Mouse (Mus musculus): ENCODE results near the gene Vps18. TPM values are rescaled to one million over a fixed set of nuclear protein-coding genes. Genes with fewer than 3 reads are reported as not detected.

Gene Vps18
- 1 to 10 TPM; 9.7 to 9.9 TPM for total RNA-seq (2021)
- long read RNA-seq, experiment 1, full-length matches to known transcripts = 10 of 18 reads
- long read RNA-seq, experiment 1, partial matches to known transcripts = 7 of 18 reads
- long read RNA-seq, experiment 1, other reads (novel, unspliced or antisense) = 1 of 18 reads
- long read RNA-seq, experiment 2, full-length matches to known transcripts = 21 of 31 reads
- long read RNA-seq, experiment 2, partial matches to known transcripts = 8 of 31 reads
- long read RNA-seq, experiment 2, other reads (novel, unspliced or antisense) = 2 of 31 reads

DNA sequence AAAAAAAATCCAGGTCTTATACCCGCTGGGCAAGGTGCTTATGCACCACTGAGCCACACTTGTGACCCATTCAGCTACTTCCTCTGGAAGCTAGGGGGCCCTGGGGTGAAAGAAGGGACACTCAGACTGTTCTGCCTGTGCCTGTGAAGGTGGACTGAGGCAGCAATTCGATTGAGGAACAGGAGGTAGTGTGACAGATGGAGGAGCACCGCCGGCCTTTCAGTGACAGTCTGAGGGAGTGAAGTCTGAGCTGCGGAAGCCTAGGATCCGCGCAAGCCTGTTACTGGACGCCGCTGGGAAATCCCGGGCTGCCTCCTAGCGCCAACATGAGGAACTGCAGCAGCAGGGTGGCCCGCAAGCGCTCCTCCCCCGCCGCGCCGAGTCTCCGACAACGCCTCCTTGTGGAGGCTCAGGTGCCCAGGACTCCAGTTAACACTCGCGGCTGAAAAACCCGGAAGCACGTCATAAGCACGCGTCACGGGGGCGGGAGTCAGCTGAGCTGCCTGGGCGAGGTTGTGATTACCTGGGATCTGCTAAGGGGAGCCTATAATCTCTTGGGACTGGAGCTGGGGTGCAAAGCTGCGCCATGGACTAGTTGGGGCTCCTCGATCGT lies at the start of gene Vps18:
Gene Vps18 (plus strand): TSS at position 471 of the 613 bp plus-strand sequence.
- DNase-seq = peak; percentile 97

DNA sequence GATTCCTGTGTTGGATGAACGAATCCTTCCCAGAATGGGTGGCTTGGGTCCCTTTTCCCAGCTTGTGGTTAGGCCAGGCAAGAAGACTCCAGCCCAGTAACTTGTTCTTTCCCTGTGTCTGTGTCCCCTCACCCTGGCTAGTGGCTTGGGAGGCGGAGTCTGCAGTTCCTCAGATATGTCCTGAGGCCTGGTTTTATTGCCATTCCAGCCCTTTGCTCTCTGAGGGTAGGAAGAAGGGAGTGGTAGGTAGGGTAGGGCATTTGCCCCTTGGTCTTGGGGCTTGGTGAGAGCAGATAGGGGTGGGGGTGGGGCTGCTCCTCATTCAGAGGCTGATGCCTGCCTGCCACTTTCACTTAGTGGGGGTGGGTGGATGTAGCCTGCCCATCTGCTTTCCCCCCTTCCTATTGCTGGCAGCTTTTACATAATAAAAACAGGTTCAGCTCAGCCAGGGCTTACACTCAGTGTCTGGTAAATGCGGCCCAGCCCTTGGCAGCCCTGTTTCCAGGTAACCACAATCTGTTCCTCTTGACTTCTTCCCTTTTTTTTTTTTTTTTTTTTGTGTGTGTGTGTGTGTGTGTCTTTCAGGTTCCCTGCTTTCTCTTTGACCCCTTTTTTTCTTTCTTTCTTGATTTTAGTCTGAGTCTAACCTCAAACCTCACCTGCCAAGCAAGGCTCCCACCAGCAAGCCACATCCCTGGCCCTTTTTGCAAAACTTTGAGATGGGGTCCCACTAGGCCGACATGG lies 48.3 kb upstream of the Vps18 start:
- DNase-seq = no peak

DNA sequence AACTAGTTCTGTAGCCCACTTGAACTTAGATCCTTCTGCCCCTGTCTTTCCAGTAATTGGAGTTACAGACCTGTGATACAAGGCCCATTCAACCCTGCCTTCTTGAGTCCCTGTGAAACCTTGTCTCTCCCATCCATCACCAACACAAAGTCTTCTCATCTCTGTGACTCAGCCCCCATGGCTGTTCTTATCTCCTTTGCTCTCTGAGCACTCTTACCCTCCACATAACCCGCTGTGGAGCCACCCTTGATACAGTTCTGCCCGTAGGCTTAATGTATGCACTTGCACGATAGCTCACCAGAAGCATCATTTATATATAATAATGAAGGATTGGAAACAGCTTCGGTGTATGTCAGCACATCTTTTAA lies 47.7 kb upstream of the Vps18 start:
- no peak for DNase-seq

DNA sequence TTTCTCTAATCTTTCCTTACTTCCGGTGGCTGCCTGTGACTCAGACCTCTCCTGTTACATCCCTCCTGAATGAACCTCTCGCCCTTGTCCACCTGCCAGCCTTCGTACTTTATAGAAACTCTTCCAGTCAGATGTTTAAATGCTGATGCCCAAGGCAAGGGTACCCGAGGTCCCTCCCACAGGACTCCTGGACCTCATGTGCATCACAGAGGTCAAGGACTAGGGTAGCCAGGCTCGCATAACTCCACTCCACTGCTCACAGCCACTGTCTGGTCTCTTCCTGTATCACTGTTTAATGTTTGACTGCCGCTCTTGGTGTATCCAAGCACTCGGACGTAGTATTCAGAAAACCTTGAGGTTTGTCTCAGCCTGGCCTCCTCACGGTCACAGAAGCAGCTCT lies 46.0 kb upstream of the Vps18 start:
- no peak for DNase-seq

DNA sequence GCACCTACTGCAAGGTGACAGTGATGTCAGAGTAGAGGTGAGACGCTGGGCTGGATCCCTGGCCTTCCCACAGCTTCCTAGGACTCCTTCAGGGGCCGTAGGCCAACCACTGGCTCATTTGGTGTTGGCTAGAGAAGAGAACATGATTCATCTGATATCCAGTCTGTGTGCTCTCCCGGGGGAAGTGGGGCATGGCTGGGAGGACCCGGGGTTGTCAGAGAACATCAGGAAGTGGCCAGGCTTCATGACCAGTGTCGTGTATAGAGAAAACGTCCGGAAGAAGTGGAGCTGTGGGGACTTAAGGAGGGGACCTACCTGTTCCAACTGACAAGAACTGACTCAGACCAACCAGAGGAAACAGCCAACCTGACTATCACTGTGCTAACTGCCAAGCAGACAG lies 43.3 kb upstream of the Vps18 start:
- no peak for DNase-seq

DNA sequence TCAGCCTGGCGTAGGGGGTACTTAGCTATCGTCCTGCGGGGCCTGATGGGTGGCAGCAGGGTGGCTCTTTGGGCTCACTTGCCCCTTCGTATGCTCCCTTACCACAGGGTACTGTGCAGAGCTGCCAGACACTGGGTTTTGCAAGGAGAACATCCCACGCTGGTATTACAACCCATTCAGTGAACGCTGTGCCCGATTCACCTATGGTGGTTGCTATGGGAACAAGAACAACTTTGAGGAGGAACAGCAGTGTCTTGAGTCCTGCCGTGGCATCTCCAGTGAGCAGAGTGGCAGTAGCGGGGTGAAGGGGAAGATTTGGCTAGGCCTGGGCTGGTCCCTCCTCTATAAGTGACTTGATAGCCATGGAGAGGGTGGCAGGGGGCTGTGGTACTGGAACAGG lies 40.6 kb upstream of the Vps18 start:
- DNase-seq = no peak

DNA sequence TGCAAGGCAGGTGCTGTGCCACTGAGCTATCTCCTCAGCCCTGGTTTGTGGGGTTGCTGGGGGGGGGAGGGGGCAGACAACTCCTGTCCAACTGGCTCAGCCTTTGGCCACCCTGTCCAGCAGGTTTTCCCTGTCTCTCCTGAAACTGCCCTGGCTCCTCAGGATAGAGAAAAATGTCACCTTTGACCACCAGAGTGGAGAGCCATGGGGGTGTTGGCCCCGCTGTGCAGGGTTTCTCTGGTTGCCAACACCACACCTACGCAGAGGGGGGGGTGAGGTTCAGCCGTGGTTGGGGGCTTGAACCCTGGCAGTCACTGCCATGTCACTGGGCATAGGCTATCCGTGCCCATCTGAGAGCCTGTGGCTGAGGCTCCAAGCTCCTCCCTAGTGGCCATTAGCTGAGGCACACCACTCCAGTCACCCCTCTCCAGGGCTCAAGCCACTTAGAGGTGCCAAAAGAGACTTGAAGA lies 38.9 kb upstream of the Vps18 start:
- DNase-seq = no peak

DNA sequence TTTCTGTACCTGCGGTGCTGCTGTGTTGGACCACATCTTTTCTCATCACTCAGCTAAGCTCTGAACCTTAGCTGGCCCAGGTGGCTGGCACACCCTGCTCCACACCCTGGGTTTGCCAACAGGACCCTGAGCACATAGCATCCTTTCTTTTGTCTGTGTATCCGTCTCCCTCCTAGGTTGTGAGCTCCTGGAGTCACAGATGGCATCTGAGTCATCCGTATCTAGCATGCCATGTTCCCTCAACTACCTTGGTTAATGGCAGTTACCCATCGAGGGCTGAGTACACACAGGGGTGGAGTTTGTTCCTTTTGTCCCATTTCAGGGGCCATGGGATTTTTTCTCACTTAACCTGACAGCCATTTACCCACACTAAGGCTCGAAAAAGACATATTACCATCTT lies 38.2 kb upstream of the Vps18 start:
- DNase-seq = no peak

DNA sequence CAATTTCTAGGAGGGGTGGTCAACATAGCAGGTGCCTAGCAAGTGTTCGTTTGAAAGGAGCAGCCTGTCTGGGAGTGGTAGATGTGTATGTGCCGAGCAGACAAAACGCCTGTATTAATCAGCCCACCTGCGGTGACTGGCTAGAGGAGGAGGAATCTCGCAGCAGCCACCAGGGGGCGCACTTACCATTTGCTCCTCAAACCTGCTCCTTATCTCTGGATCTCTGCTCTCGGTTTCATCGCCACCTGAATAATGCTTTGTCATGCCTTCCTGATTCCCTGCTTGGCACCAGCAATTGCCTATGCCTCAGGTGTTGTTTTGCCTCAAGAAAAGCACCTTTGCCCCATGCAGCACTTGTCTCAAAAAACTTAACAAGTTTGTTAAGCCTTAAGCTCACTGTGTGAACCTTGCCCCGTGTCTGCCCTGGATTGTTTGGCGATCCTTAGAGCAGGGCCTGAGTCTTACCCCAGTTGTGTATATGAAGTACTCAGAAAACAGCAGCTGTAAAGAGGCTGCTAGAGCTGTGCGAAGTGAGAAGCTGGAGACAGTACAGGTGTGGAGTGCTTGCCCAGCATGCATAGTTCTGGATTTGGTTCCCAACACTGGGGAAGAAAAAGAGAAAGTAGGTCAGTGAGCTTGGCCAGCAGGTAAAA lies 37.6 kb upstream of the Vps18 start:
- DNase-seq = peak; percentile 92

DNA sequence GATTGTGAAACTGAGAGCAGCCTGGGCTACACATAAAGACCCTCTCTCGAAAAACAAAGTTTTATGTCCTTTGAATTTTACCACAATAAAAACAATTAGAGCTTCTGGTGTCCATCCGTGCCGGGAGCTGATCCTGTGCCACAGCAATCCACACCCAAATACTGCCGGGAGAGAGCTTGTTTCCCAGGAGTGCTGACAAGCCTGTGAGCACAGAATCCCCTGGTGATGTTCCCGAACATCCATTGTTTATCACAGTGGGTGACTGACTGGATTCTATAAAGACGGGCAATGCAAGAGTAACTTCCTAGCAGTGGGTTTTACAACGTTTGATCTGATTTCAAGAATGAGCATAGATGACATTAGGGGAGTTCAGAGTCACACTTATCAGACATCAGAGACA lies 33.6 kb upstream of the Vps18 start:
- DNase-seq = no peak

DNA sequence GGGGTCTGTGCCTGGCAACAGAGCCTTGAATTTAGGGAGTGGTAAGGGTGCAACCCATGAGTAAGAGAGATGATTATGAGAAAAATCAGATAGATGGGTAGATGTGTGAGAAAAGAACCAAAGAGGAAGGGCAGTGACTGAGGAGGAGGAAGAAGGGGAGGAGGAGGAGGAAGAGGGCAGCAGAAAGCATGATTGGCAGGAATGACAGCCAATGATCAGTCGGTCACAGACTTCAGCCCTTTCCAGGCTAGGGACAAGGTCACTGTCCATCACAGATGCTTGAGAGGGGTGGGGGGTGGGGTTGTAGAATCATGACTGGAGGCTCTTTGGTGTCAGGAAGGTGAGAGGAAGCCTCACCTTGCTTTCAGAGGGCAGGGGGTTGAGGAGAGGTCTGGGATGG lies 28.0 kb upstream of the Vps18 start:
- no peak for DNase-seq

DNA sequence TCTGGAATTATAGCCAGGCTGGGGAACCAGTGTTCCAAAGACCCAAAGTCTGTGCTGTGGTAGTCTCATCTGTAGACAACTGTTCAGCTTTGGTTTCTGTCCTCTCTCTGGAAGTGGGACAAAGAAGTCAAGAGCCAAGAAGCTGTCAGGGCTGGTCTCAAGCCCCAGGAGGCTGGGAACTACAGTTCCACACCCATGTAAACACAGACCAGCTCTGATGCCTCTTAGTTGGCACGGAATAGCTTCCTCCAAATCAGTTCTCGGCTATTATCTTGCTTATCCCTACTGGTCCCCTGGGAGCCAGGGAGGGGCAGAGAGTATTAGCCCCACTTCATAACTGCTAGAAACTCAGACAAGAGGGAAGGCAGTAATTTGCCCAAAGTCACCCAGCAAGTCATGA lies 27.2 kb upstream of the Vps18 start:
- DNase-seq = no peak

DNA sequence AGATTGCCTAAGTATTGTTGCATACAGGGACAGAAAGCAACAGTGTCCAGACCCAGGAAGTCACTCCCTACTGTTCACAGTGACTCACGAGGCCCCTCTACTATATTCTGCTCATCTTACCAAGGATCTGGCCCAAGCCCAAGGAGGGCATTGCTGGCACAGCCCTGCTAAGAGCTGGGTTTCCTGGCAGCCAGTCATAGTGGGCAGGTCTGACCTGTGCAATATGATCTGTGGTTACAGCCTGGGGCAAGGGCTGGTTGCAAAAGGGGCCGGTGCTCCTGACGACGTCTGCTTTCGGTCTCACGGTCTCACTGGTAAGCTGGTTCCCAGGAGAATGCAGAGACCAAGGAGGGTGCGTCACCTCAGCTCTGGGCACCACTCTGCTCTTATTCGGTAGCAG lies 25.6 kb upstream of the Vps18 start:
- peak; percentile 57 for DNase-seq

DNA sequence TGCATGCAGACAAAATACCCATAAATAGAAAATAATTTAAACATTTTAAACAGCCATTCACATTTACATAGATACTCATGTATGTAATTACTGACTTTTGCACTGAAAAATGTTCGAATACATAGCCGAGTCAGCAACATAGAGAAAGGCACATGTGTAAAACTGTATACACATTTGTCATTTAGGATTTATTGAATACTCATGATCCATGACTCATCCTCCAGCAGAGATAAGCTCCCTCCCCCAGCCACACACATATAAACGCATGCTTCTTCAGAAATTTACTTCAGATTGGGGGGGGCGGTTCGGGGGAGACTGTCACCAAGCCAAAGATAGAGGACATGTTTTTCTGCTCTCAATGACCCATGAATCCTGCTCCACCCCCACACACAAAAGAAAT lies 24.7 kb upstream of the Vps18 start:
- no peak for DNase-seq

DNA sequence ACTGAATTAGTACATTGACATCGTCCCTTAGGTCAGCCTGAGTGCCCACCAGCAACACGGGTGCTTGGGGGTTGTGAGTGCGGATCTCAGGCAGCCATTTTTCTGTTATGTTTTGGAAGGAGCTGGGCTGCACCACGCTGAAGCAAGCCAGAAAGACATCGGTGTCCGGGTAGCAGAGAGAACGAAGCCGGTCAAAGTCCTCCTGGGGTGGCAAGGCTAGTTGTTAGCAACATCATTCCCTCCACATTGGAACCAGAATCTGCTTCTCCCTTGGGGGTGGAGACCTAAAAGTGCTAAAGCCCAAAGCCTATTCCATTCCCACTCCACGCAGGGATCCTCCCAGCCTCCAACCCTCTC lies 18.3 kb upstream of the Vps18 start:
- no peak for DNase-seq

DNA sequence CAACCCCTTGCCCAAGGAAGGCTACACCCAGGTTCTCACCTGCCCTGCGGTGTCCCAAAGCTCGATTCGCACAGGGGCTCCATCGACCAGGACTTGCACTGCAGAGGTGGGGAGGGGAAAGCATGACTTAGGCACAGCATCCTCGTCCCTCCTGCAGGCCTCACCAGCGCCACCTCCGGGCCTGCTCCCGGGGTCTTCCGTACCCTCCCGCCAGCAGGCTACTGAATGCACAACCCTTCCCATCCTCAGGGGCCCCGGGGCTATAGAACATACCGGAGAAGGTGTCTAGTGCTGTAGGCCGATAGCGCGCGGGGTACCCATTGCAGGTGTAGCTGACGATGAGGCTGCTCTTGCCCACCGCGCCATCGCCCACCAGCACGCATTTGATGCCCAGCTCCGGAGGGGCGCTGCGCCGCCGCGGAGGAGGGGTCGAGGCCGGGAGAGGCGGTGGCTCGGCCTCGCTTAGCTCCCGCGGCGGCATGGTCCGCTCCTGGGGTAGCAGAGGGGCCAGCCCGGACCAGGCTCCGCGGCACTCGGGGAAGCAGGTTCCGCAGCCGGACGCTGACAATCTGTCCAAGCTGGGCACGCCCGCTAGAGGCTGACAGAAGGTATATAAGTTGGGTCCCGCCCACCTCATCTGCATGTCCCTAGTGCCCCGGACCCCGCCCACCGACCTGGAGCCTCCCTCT lies 17.8 kb upstream of the Vps18 start, which contains the start of gene Rhov:
Gene Rhov (minus strand): TSS at position 630 of the 689 bp plus-strand sequence.
- DNase-seq = no peak

DNA sequence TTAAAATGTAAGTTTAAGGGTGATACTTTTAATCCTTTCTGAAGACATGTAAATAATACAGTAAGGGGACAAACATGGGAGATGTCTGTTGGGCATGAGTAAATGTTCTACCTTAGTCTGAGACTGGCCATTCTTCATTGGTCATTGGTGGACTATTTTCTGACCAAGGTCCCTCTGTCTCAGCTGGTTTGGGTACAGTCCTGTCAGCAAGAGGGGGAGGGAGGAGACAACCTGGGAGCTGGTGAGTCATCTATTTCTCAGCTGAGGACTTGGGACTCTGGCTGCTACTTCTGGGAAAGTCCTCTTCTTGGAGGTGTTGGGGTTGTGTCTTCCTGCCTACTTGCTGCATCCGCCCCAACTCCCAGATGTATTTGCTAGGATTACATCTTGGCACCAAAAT lies 14.4 kb upstream of the Vps18 start:
- DNase-seq = no peak

DNA sequence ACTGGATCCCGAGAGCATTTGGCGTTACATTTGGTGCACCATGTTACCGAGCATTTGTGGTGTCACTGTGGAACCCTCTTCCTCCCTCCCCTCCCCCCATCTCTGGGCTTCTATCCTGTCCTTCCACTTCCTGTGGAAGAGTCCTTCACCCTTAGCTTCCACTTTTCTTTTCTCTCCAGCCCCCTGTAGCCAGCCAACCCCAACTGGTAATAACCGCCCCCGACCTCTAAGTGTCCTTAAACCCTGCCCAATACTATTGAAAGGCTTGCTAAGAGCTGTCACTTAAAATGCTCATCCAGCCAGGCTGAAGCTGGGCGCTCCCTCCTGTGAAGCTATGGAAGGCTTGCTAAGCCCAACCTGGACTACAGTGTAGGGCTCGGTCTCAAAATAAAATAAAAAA lies 11.6 kb upstream of the Vps18 start:
- no peak for DNase-seq

DNA sequence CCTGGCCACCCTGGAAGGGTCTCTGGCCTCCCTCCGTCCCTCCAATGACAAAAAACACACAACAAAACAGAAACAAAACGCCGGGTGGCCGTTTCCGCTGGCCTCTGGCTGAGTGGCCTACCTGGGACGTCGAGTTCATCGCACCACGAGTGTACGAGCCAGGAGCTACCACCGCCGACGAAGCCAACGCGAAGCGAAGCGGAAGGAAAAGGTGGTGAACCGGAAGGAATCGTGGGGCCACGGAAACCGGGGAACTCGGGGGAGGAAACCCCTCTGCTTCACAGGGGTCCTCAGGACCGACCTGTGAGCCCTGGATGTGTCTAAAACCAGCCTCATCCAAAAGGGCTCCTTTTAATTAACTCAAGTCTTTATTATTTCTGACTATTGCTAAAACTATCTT lies 10.7 kb upstream of the Vps18 start:
- no peak for DNase-seq

DNA sequence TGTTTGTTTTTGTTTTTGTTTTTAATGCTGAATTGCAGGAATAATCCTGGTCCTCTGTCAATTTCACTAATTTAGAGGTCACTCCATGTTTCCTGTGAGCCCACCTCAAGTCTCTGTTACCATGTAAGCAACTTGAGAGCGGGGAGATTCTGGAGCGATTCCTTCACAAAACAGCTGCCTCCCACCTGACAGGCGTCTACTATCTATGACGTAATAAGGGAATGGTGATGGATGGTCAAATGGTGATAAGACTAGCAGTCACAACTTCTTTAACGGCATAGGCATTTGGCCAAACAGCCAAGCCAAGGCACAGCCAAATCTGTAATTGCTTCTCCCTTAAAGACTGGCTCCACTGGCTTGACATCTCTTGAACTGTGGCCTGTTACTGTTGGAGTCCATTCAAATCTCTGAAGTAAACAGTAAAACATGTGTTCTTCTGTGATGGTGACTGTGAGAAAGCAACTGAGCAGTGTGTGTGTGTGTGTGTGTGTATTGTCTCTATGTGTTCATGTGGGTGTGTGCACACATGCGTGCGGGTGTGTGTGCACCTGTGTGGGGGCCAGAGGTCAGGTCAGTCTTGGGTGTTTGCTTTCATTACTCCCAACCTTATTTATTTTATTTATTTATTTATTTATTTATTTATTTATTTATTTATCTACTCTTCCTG lies 6.5 kb upstream of the Vps18 start:
- no peak for DNase-seq

DNA sequence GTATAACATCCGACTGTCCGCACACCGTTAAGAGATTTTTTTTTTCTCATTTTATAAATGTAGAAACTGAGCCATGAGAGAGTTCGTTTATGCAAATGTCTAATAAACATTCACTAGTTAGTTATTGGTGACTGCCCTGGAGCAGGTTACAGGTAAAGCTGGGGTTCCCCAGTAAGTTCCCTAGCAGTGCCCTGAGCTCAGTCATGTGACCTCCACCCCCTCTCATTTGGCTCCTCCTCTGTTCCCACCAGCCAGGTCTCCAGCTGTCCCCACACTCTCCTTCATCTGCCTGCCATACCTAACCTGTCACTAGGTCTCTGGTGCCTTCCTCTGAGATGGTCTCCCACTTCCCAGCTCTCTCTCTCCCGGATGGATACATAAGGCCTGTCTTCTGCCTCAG lies 1.2 kb upstream of the Vps18 start:
- no peak for DNase-seq

DNA sequence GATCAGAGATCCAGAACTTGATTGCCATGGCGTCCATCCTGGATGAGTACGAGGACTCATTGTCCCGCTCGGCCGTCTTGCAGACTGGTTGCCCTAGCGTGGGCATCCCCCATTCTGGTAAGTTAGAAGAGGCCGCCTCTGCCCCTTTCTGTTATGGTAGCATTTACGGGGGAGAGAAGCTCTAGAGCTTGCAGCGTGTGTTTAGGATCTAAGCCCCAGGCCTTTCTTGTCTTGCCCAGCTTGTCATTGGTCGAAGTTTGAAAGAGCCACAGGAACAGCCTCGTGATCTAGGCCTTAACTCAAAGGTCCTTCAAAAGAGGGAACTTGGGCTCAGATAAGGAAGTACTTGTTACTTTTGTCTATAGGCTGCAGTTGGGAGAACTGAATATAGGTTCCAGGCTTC lies 475 bp downstream of the Vps18 start:
- no peak for DNase-seq

Data from gastrocnemius, postnatal 10 days (tissue).